Mouse (Mus musculus): ENCODE results near the gene Dgkg. TPM values are rescaled to one million over a fixed set of nuclear protein-coding genes. Genes with fewer than 3 reads are reported as not detected.

The Dgkg gene
- polyA plus RNA-seq, 1 experiment from 2014 or later, result 4.5 TPM

DNA sequence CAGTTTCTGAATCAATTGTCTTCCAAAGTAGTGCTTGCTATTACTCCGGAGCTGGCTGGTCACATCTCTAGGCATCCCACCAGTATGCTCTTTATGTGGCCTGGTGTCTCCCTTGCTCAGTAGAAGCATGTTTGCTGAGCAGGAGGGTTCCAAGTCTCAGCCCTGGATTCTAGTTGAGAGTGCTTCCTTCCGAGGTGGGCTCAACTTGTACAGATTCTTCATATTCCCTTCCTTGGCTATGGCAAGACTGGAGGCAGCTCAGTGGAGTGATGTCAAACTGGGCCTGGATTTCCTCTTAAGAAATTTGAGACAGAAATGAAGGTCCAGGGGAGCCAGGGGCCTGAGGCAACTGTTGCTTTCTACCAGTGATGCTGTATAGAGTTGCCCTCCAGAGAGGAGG, 189.9 kb downstream of the Dgkg start:
- 90% methylated on average over 2 of the region's 2 CpGs for WGBS
- no peak overlapping the region for H3K4me2 ChIP-seq
- H3K9me3 ChIP-seq, result no peaks in the 10 kb centered on the region
- no peak overlapping the region for H3K4me3 ChIP-seq
- no peak overlapping the region for H3K9ac ChIP-seq
- no peak overlapping the region for H3K27ac ChIP-seq (replicated peaks)
- H3K4me1 ChIP-seq (replicated peaks), result no peaks in the 10 kb centered on the region
- ATAC-seq (ENCODE audit: low FRiP score, low read depth), result no peak
- H3K36me3 ChIP-seq, result no peaks in the 10 kb centered on the region
- H3K27me3 ChIP-seq, result no peaks in the 10 kb centered on the region

- Histone ChIP-seq H3K4me2 (no peak overlapping the region), H3K9me3 (no peaks in the 10 kb centered on the region), H3K27ac (replicated peaks) (no peak overlapping the region), H3K4me1 (replicated peaks) (no peaks in the 10 kb centered on the region), H3K36me3 (no peaks in the 10 kb centered on the region), H3K27me3 (no peaks in the 10 kb centered on the region), H3K4me3 (no peak overlapping the region), H3K9ac (no peak overlapping the region)
- whole genome bisulfite sequencing, result 84% methylated on average over 11 of the region's 11 CpGs
- no peak for ATAC-seq (ENCODE audit: low FRiP score, low read depth)
Measured at GRCm38 (mm10) chr16:22466381-22466780, 190.6 kb downstream of the Dgkg start.

DNA sequence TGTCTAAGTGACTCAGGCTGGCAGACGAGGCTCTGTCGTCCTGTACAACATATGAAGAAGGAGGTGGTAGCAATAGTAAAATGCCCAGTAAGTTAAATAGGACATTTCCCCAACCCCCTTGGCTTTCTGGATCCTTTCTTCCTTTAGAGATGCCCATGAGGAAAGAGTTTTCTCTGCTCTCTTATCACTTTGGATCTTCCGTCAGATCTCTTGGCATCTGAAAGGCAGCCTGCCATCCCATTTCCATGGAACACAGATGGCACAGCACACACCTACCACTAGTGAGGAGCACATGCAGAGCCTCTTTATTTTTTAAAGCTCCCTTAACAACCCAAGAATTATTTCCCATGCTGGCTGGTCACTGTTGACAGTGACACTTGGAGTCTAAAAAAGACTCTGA, 194.8 kb downstream of the Dgkg start:
- no peak overlapping the region for H3K9ac ChIP-seq
- ATAC-seq (ENCODE audit: low FRiP score, low read depth), result no peak
- no peaks in the 10 kb centered on the region for H3K4me1 ChIP-seq (replicated peaks)
- no peaks in the 10 kb centered on the region for H3K36me3 ChIP-seq
- H3K27ac ChIP-seq (replicated peaks), result no peak overlapping the region
- no peak overlapping the region for H3K4me2 ChIP-seq
- 83% methylated on average over 3 of the region's 3 CpGs for WGBS
- H3K4me3 ChIP-seq, result no peak overlapping the region
- no peaks in the 10 kb centered on the region for H3K27me3 ChIP-seq
- no peaks in the 10 kb centered on the region for H3K9me3 ChIP-seq

DNA sequence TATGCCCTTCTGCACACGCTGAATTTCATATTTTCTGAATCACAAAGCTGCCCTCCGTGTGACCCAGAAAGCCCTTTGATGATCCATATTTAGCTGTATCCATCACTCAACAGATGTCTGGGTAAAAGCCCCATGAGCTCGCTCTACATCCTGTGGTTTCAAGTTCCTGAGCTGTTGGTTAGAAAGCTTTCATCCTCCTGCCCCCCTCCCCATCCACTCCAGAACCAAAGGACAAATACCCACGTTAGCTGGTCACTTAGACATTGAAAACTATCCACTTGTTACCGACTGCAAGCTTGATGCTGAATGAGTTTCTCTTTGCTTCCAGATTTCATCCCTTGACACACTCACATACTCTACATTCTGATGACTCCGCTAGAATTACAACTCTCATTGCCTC, 195.3 kb downstream of the Dgkg start:
- Histone ChIP-seq H3K27ac (replicated peaks) (no peak overlapping the region), H3K4me2 (no peak overlapping the region), H3K36me3 (no peaks in the 10 kb centered on the region), H3K4me3 (no peak overlapping the region), H3K27me3 (no peaks in the 10 kb centered on the region), H3K9me3 (no peaks in the 10 kb centered on the region), H3K9ac (no peak overlapping the region), H3K4me1 (replicated peaks) (no peaks in the 10 kb centered on the region)
- 85% methylated on average over 6 of the region's 6 CpGs for WGBS
- no peak for ATAC-seq (ENCODE audit: low FRiP score, low read depth)

- Histone ChIP-seq H3K27ac (replicated peaks) (no peak overlapping the region), H3K4me2 (no peak overlapping the region), H3K4me3 (no peak overlapping the region), H3K9ac (no peak overlapping the region), H3K9me3 (no peaks in the 10 kb centered on the region), H3K4me1 (replicated peaks) (no peaks in the 10 kb centered on the region), H3K27me3 (no peaks in the 10 kb centered on the region), H3K36me3 (no peaks in the 10 kb centered on the region)
- no peak for ATAC-seq (ENCODE audit: low FRiP score, low read depth)
- 74% methylated on average over 1 of the region's 1 CpGs for WGBS
Measured at GRCm38 (mm10) chr16:22460960-22461359, 196.1 kb downstream of the Dgkg start.

- Histone ChIP-seq H3K4me2 (no peak overlapping the region), H3K36me3 (no peaks in the 10 kb centered on the region), H3K27me3 (no peaks in the 10 kb centered on the region), H3K4me1 (replicated peaks) (no peaks in the 10 kb centered on the region), H3K9me3 (no peaks in the 10 kb centered on the region), H3K27ac (replicated peaks) (no peak overlapping the region), H3K9ac (no peak overlapping the region), H3K4me3 (no peak overlapping the region)
- ATAC-seq (ENCODE audit: low FRiP score, low read depth), result no peak
- 84% methylated on average over 9 of the region's 9 CpGs for WGBS
Measured at GRCm38 (mm10) chr16:22452082-22452481, 204.9 kb downstream of the Dgkg start.

DNA sequence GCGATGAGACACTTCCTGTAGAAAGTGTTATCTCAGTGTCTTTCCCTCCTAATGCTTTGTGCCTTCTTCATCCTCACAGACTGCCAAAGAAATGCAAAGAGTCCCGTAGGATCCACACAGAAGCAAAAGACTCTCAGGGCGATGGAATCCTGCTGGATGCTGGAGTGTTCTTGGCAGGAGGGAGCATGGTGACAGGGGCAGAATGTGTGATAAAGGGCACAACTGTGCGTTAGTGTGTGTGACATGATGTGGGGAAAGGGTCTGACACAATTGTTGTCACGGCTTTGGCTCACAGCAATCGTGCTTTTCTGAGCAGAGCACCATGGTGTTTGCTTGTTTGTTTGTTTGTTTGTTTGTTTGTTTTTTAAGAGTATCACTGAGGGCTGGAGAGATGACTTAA, 208.9 kb downstream of the Dgkg start:
- no peak overlapping the region for H3K9ac ChIP-seq
- no peaks in the 10 kb centered on the region for H3K9me3 ChIP-seq
- no peaks in the 10 kb centered on the region for H3K36me3 ChIP-seq
- ATAC-seq (ENCODE audit: low FRiP score, low read depth), result no peak
- H3K4me2 ChIP-seq, result no peak overlapping the region
- 72% methylated on average over 6 of the region's 6 CpGs for WGBS
- peaks cover 3% of the 10 kb centered on the region for H3K27me3 ChIP-seq
- no peak overlapping the region for H3K4me3 ChIP-seq
- H3K4me1 ChIP-seq (replicated peaks), result no peaks in the 10 kb centered on the region
- H3K27ac ChIP-seq (replicated peaks), result no peak overlapping the region

DNA sequence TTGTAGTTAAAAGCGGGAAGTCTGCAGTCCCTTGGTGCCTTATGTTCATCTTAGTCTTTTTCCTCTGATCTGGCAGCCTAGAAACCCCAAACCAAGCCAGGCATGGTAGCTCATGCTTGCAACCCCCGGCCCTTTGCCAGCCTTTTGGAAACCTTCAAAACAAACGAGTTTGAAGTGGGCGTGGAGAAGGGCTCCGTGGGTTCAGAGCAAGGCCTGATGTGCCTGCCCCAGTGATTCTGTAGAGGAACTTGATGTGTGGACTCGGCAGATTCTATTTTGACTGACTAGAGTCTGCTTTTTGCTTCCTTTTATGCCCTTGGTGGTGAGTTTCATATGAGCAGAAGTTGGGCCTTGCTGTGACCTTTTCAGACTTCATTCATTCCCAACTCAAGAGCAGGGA, 212.2 kb downstream of the Dgkg start:
- Histone ChIP-seq H3K36me3 (no peaks in the 10 kb centered on the region), H3K4me2 (no peak overlapping the region), H3K27ac (replicated peaks) (no peak overlapping the region), H3K4me3 (no peak overlapping the region), H3K9ac (no peak overlapping the region), H3K27me3 (peaks cover 28% of the 10 kb centered on the region), H3K9me3 (no peaks in the 10 kb centered on the region), H3K4me1 (replicated peaks) (peaks cover 11% of the 10 kb centered on the region)
- 75% methylated on average over 6 of the region's 6 CpGs for WGBS
- ATAC-seq (ENCODE audit: low FRiP score, low read depth), result no peak

- no peaks in the 10 kb centered on the region for H3K9me3 ChIP-seq
- ATAC-seq (ENCODE audit: low FRiP score, low read depth), result no peak
- no peak overlapping the region for H3K27ac ChIP-seq (replicated peaks)
- H3K36me3 ChIP-seq, result no peaks in the 10 kb centered on the region
- peaks cover 19% of the 10 kb centered on the region for H3K4me1 ChIP-seq (replicated peaks)
- H3K27me3 ChIP-seq, result peaks cover 38% of the 10 kb centered on the region
- H3K4me3 ChIP-seq, result no peak overlapping the region
- no peak overlapping the region for H3K9ac ChIP-seq
- WGBS, result 24% methylated on average over 7 of the region's 7 CpGs
- H3K4me2 ChIP-seq, result no peak overlapping the region
Measured at GRCm38 (mm10) chr16:22442202-22442601, 214.8 kb downstream of the Dgkg start.

DNA sequence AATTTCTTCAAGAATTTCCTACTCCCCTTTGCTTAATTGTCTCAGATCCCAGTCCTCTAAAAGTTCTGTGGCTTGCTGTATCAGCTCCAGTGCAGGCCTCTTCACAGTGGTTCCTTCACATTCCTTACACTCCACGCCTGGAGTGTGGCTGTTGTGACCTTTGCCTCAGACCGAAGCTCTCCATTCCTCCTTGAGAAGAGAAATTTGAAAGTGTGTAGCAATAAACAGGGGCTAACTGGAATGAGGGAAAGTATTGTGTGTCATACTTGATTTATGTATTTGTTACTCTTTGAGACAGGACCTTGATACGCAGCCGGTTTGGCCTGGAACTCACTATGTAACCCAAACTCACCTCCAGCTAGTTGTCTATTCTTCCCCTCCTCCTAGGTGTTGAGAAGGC, 215.7 kb downstream of the Dgkg start:
- Histone ChIP-seq H3K4me1 (replicated peaks) (peaks cover 19% of the 10 kb centered on the region), H3K4me3 (no peak overlapping the region), H3K27me3 (peaks cover 45% of the 10 kb centered on the region), H3K36me3 (no peaks in the 10 kb centered on the region), H3K27ac (replicated peaks) (no peak overlapping the region), H3K4me2 (0 out of 2 replicates have a peak overlapping the region, but pooled peaks have one; percentile 97), H3K9me3 (no peaks in the 10 kb centered on the region), H3K9ac (no peak overlapping the region)
- ATAC-seq (ENCODE audit: low FRiP score, low read depth), result no peak
- 88% methylated on average over 4 of the region's 4 CpGs for WGBS

GRCm38 (mm10) chr16:22440269-22440668, 216.8 kb downstream of the Dgkg start:
- peaks cover 19% of the 10 kb centered on the region for H3K4me1 ChIP-seq (replicated peaks)
- H3K27me3 ChIP-seq, result peaks cover 53% of the 10 kb centered on the region
- peak overlapping the region; percentile 68 for H3K4me3 ChIP-seq
- peak overlapping the region; percentile 46 for H3K9ac ChIP-seq
- H3K27ac ChIP-seq (replicated peaks), result peak overlapping the region; percentile 71
- H3K9me3 ChIP-seq, result no peaks in the 10 kb centered on the region
- peak overlapping the region; percentile 97 for H3K4me2 ChIP-seq
- WGBS, result under 1% methylated on average over 18 of the region's 18 CpGs
- no peaks in the 10 kb centered on the region for H3K36me3 ChIP-seq
- ATAC-seq (ENCODE audit: low FRiP score, low read depth), result no peak

DNA sequence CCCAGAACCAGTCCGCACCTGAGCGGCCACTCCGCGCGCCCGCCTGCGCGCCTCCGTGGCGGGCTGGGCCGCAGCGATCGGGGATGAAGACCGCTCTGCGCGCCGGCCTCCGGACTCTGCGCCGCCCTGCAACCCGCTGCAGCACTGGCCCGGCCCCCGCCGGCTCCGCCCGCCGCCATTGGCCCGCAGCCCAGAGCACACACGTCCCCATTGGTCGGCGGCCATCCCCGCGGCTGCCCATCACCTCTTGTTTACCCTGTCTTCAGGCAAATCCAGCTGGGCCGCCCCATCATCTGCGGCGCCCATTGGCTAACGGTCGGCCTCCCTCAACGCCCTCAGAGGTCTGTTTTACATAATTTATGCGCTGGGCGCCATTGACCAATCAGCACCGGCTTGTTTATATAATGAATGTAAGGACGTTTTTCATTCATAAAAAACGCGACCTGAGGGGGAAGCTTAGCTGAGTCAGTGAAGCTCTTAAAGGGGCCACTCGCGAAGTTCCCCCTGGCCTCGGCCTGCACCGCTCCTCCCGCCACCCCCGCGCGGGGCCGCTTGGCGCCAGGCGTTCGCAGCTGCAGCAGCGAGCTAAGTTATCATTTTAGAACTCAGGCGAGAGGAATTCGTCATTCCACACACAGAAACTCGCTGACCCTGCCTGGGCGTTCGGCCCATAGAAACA, 217.4 kb downstream of the Dgkg start, which contains the start of gene Etv5:
Gene Etv5 (minus strand): TSS at position 221 of the 679 bp plus-strand sequence.
- no peaks in the 10 kb centered on the region for H3K9me3 ChIP-seq
- H3K27me3 ChIP-seq, result peaks cover 60% of the 10 kb centered on the region
- H3K4me2 ChIP-seq, result peak within 1 kb of the TSS; percentile 97
- H3K9ac ChIP-seq, result peak within 1 kb of the TSS; percentile 50
- ATAC-seq (ENCODE audit: low FRiP score, low read depth), result peak; percentile 99
- under 1% methylated on average over 60 of the region's 63 CpGs for WGBS
- no peaks in the 10 kb centered on the region for H3K36me3 ChIP-seq
- H3K4me3 ChIP-seq, result peak within 1 kb of the TSS; percentile 68
- peaks cover 21% of the 10 kb centered on the region for H3K4me1 ChIP-seq (replicated peaks)
- H3K27ac ChIP-seq (replicated peaks), result peak within 1 kb of the TSS; percentile 71
